Mouse (Mus musculus) hindbrain, embryonic 16.5 days (tissue): ENCODE measurements around the gene Hpn. TPM values are rescaled to one million over a fixed set of nuclear protein-coding genes. Genes with fewer than 3 reads are reported as not detected.
A peak's percentile ranks its signal among the peaks of the same experiment; 100 is the strongest.

Experiments
- ATAC-seq: fragments of 200-750 bp; cut with Nextera tagmentation; 2 replicates; pipeline ENCODE4 v1.8.0; 2017; ENCODE audit warnings: moderate TSS enrichment, moderate library complexity
- H3K27ac ChIP-seq: fragments of 300-500 bp; sonication (generic); 2 replicates; pipeline ENCODE4 v1.5.1; 2014; ENCODE audit warnings: low read depth, mild to moderate bottlenecking, control low read depth, low read length, moderate library complexity
- H3K27me3 ChIP-seq: fragments of 300-500 bp; sonication (generic); replicated peaks from 2 replicates; pipeline ENCODE4 v1.6.1; 2014; ENCODE audit warnings: low read length; ENCODE audit not compliant: control insufficient read depth, insufficient read depth
- H3K36me3 ChIP-seq: fragments of 300-500 bp; sonication (generic); 2 replicates; pipeline ENCODE4 v1.6.1; 2014; ENCODE audit warnings: mild to moderate bottlenecking, low read length, moderate library complexity, mixed read lengths; ENCODE audit not compliant: control insufficient read depth, insufficient read depth
- H3K4me1 ChIP-seq: fragments of 300-500 bp; sonication (generic); 2 replicates; pipeline ENCODE4 v1.6.1; 2014; ENCODE audit warnings: low read depth, low read length; ENCODE audit not compliant: control insufficient read depth, insufficient read depth
- H3K4me2 ChIP-seq: fragments of 300-500 bp; sonication (generic); 2 replicates; pipeline ENCODE4 v1.6.1; 2014; ENCODE audit warnings: mild to moderate bottlenecking, low read length, control low read depth, moderate library complexity
- H3K4me3 ChIP-seq: fragments of 300-500 bp; sonication (generic); 2 replicates; pipeline ENCODE4 v1.5.1; 2014; ENCODE audit warnings: mild to moderate bottlenecking, low read length, control low read depth, moderate library complexity
- H3K9ac ChIP-seq: fragments of 300-500 bp; sonication (generic); 2 replicates; pipeline ENCODE4 v1.6.1; 2014; ENCODE audit warnings: low read depth, mild to moderate bottlenecking, control low read depth, low read length, moderate library complexity
- H3K9me3 ChIP-seq: fragments of 300-500 bp; sonication (generic); 2 replicates; pipeline ENCODE4 v1.6.1; 2014; ENCODE audit warnings: mild to moderate bottlenecking, low read length, moderate library complexity; ENCODE audit not compliant: control insufficient read depth
- WGBS: fragments of 180-500 bp; shearing (Covaris S2); extraction: QIAGEN DNeasy Blood & Tissue Kit; methylation state at CpG from one replicate; pipeline ENCODE4 v1.1.7; 2014; 5-methylcytosine and 5-hydroxymethylcytosine counted together
- polyA plus RNA-seq: library from polyadenylated mRNA; unstranded; fragments of >200 nt; fragmentation: Nextera tagmentation; extraction: Ambion mirVana; gene quantifications from 2 replicates; pipeline ENCODE4 v1.2.1, GENCODE M21; 2015

Gene Hpn
- polyA plus RNA-seq, 1 experiment from 2014 or later, result 0.75 TPM

DNA sequence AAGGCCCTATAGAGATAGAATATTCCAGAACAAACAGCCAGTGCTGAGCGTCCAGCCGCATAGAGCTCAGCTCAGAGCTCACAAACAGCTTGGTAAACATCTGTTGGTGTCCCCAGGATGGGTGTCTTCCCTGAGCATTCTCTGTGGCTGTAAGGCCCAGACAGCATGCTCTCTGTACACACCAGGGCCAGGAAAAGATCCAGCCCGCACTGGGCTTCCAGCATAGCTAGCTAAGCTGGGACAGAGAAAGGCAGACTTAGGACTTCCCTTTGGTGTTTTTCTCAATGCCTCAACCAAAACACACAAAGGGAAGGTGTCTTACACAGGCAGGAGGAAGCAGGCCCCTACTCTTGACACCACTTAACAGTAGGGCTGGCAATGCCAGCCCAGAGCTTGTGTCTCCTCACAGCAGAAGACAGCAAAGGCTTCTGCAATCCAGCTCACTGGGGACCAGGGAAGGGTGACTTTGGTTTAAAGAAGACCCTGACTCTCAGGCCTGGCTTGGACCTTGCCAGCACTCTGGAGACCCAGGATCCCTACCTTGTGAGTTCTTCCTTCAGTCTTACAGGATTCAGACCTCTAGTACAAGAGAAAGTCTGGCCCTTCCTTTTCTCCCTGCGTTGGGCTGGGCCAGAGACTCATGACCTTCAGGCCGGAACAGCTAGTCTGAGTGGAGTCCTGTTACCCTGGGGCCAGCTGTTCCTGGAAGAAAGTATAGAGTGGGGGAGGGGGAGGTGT, 40.4 kb upstream of the Hpn start, which contains the start of gene Gramd1a:
Gene Gramd1a (minus strand): TSS at position 601 of the 738 bp plus-strand sequence.
- Histone ChIP-seq H3K36me3 (no peaks in the 10 kb centered on the region), H3K4me1 (peaks cover 9% of the 10 kb centered on the region), H3K4me2 (no peak within 1 kb of the TSS), H3K9me3 (no peaks in the 10 kb centered on the region), H3K9ac (no peak within 1 kb of the TSS), H3K4me3 (no peak within 1 kb of the TSS), H3K27ac (no peak within 1 kb of the TSS), H3K27me3 (no peaks in the 10 kb centered on the region)
- no peak for ATAC-seq
- 74% methylated on average over 5 of the region's 5 CpGs for WGBS

GRCm38 (mm10) chr7:31153536-31154320, 38.6 kb upstream of the Hpn start:
- Histone ChIP-seq H3K27ac (no peak overlapping the region), H3K9ac (no peak overlapping the region), H3K4me2 (no peak overlapping the region), H3K36me3 (no peaks in the 10 kb centered on the region), H3K4me3 (no peak overlapping the region), H3K4me1 (peaks cover 15% of the 10 kb centered on the region), H3K27me3 (no peaks in the 10 kb centered on the region), H3K9me3 (no peaks in the 10 kb centered on the region)
- ATAC-seq, result no peak
- 90% methylated on average over 6 of the region's 6 CpGs for WGBS

GRCm38 (mm10) chr7:31151301-31152241, 36.5 kb upstream of the Hpn start:
- H3K27me3 ChIP-seq, result no peaks in the 10 kb centered on the region
- peak overlapping the region; percentile 99 for H3K9ac ChIP-seq
- no peaks in the 10 kb centered on the region for H3K36me3 ChIP-seq
- peak overlapping the region; percentile 98 for H3K27ac ChIP-seq
- 10% methylated on average over 22 of the region's 23 CpGs for WGBS
- no peaks in the 10 kb centered on the region for H3K9me3 ChIP-seq
- peak overlapping the region; percentile 90 for H3K4me2 ChIP-seq
- H3K4me3 ChIP-seq, result peak overlapping the region; percentile 90
- peaks cover 30% of the 10 kb centered on the region for H3K4me1 ChIP-seq
- peak; percentile 55 for ATAC-seq

GRCm38 (mm10) chr7:31150566-31151300, 35.6 kb upstream of the Hpn start:
- Histone ChIP-seq H3K4me3 (peak overlapping the region; percentile 90), H3K36me3 (no peaks in the 10 kb centered on the region), H3K4me1 (peaks cover 30% of the 10 kb centered on the region), H3K27ac (peak overlapping the region; percentile 98), H3K4me2 (peak overlapping the region; percentile 90), H3K9ac (peak overlapping the region; percentile 99), H3K27me3 (no peaks in the 10 kb centered on the region), H3K9me3 (no peaks in the 10 kb centered on the region)
- WGBS, result under 1% methylated on average over 57 of the region's 63 CpGs
- peak; percentile 84 for ATAC-seq

DNA sequence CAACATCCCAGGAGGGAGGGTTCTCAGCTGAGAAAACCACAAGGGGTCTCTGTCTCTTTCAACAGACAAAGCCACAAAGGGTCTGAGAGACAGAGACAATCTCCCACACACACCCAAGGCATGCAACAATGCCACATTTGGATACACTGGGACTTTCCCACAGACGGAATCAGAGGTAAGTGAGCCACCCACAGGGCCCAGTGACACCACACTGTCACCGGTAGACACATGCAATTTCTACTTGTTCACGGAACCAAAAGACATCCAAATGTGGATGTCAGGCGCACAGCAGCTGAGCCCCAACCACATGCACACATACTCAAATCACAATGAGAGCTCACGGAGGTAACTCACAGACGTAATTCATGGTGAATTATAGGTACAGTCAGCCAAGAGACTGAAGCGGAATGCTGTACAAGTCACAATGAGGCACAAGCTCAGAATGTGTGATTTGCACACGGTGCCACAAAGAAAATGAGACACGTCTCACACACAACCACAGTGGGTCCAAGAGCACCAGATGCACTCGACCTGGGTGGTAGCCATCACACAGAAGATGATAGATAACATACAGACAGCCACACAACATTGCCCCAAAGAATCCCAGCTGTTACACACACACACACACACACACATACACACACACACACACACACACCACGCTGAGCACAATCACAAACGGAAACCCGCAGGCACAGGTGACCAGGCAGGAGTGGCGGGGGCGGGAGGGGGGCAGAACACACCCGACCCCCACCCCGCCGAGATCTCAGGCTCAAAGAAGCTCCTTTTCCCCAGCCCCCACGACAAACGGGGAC, 34.9 kb upstream of the Hpn start:
- WGBS, result under 1% methylated on average over 20 of the region's 20 CpGs
- H3K4me3 ChIP-seq, result peak overlapping the region; percentile 90
- H3K27me3 ChIP-seq, result no peaks in the 10 kb centered on the region
- ATAC-seq, result peak; percentile 18
- no peaks in the 10 kb centered on the region for H3K9me3 ChIP-seq
- H3K4me1 ChIP-seq, result peaks cover 30% of the 10 kb centered on the region
- peak overlapping the region; percentile 90 for H3K4me2 ChIP-seq
- peak overlapping the region; percentile 98 for H3K27ac ChIP-seq
- H3K9ac ChIP-seq, result peak overlapping the region; percentile 99
- H3K36me3 ChIP-seq, result no peaks in the 10 kb centered on the region

GRCm38 (mm10) chr7:31149271-31149670, 34.2 kb upstream of the Hpn start:
- H3K9ac ChIP-seq, result peak overlapping the region; percentile 99
- peaks cover 30% of the 10 kb centered on the region for H3K4me1 ChIP-seq
- H3K36me3 ChIP-seq, result no peaks in the 10 kb centered on the region
- 21% methylated on average over 9 of the region's 9 CpGs for WGBS
- H3K27me3 ChIP-seq, result no peaks in the 10 kb centered on the region
- H3K9me3 ChIP-seq, result no peaks in the 10 kb centered on the region
- no peak for ATAC-seq
- peak overlapping the region; percentile 90 for H3K4me3 ChIP-seq
- peak overlapping the region; percentile 98 for H3K27ac ChIP-seq
- peak overlapping the region; percentile 90 for H3K4me2 ChIP-seq

- Histone ChIP-seq H3K9me3 (no peaks in the 10 kb centered on the region), H3K36me3 (no peaks in the 10 kb centered on the region), H3K4me2 (peak overlapping the region; percentile 90), H3K4me3 (peak overlapping the region; percentile 90), H3K9ac (peak overlapping the region; percentile 65), H3K27ac (peak overlapping the region; percentile 85), H3K4me1 (peaks cover 30% of the 10 kb centered on the region), H3K27me3 (no peaks in the 10 kb centered on the region)
- 5% methylated on average over 9 of the region's 9 CpGs for WGBS
- ATAC-seq, result peak; percentile 29
Measured at GRCm38 (mm10) chr7:31148756-31149155, 33.7 kb upstream of the Hpn start.

DNA sequence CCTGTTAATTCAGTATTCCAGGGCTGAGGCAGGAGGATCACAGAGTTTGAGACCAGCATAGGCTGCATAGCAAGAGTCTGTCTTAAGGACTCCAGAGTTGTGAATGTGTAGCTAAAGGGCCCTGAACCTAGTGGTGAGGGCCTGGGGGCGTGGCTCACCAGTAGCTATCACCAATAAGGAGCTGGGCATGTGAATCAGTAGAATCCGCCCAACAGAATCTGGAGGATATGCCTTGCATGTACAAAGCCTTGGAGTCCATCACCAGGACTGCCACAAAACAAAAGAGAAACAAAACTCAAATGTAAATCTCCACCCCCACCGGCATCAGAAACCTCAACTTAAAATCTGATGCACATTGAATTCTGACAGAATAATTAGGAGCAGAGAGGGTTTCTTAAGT, 33.0 kb upstream of the Hpn start:
- no peak for ATAC-seq

More for the DNA sequence above, 33.0 kb upstream of the Hpn start:
- Histone ChIP-seq H3K4me3 (peak overlapping the region; percentile 90), H3K9ac (peak overlapping the region; percentile 65), H3K9me3 (no peaks in the 10 kb centered on the region), H3K4me2 (peak overlapping the region; percentile 90), H3K27me3 (no peaks in the 10 kb centered on the region), H3K27ac (peak overlapping the region; percentile 85), H3K4me1 (peaks cover 30% of the 10 kb centered on the region), H3K36me3 (peaks cover 3% of the 10 kb centered on the region; the same call in 1 of the 2 replicates)
- 66% methylated on average over 3 of the region's 3 CpGs for WGBS
